Mouse (Mus musculus) cortical plate, adult 2 months (tissue): ENCODE measurements around the gene Asb8.

Experiments
- CTCF ChIP-seq: fragments of 200-500 bp; IDR thresholded peaks from 2 replicates; pipeline ENCODE4 v1.5.1; 2011; ENCODE audit warnings: mild to moderate bottlenecking, control low read depth, low read length; ENCODE audit not compliant: insufficient read depth; ENCODE audit errors: extremely low read depth
- POLR2A ChIP-seq: fragments of 200-500 bp; IDR thresholded peaks from 2 replicates; pipeline ENCODE4 v1.6.1; 2011; ENCODE audit warnings: mild to moderate bottlenecking, low read length, control low read depth; ENCODE audit not compliant: insufficient read depth; ENCODE audit errors: extremely low read depth

- TF ChIP-seq CTCF (no peak), POLR2A (no peak)
Measured at GRCm38 (mm10) chr15:98094905-98095304, 70.5 kb downstream of the Asb8 start.
